Mouse (Mus musculus) limb, embryonic 11.5 days (tissue): ENCODE results near the gene Hmgcs1. TPM values are rescaled to one million over a fixed set of nuclear protein-coding genes. Genes with fewer than 3 reads are reported as not detected.
A peak's percentile ranks its signal among the peaks of the same experiment; 100 is the strongest.
"Not testable (repeated sequence)": the region's sequence is repeated elsewhere in the genome, so short reads cannot be mapped to it uniquely, and the experiment has no call there.

Experiments used
- ATAC-seq: fragments of 200-750 bp; cut with Nextera tagmentation; 2 replicates; pipeline ENCODE4 v1.8.0; 2017; ENCODE audit warnings: low read depth; ENCODE audit not compliant: insufficient number of reproducible peaks, low FRiP score, low TSS enrichment
- DNase-seq: peaks from one replicate; pipeline ENCODE4 v3.0.0-alpha.2; 2015; ENCODE audit warnings: low spot score
- H3K27ac ChIP-seq: fragments of 300-500 bp; sonication (generic); replicated peaks from 2 replicates; pipeline ENCODE4 v1.5.1; 2014; ENCODE audit warnings: low read depth, mild to moderate bottlenecking, low read length
- H3K27me3 ChIP-seq: fragments of 300-500 bp; sonication (generic); 2 replicates; pipeline ENCODE4 v1.6.1; 2014; ENCODE audit warnings: mild to moderate bottlenecking, low read length, mixed read lengths; ENCODE audit not compliant: control insufficient read depth, insufficient read depth
- H3K36me3 ChIP-seq: fragments of 300-500 bp; sonication (generic); 2 replicates; pipeline ENCODE4 v1.6.1; 2014; ENCODE audit warnings: mild to moderate bottlenecking, low read length, moderate library complexity, mixed read lengths; ENCODE audit not compliant: control insufficient read depth, insufficient read depth
- H3K4me1 ChIP-seq: fragments of 300-500 bp; sonication (generic); 2 replicates; pipeline ENCODE4 v1.6.1; 2014; ENCODE audit warnings: low read length, mixed read lengths; ENCODE audit not compliant: control insufficient read depth, insufficient read depth
- H3K4me2 ChIP-seq: fragments of 300-500 bp; sonication (generic); 2 replicates; pipeline ENCODE4 v1.6.1; 2014; ENCODE audit warnings: low read depth, mild to moderate bottlenecking, moderate library complexity; ENCODE audit not compliant: severe bottlenecking
- H3K4me3 ChIP-seq: fragments of 300-500 bp; sonication (generic); 2 replicates; pipeline ENCODE4 v1.5.1; 2014; ENCODE audit warnings: low read depth, low read length
- H3K9ac ChIP-seq: fragments of 300-500 bp; sonication (generic); 2 replicates; pipeline ENCODE4 v1.6.1; 2014; ENCODE audit warnings: mild to moderate bottlenecking, low read length
- H3K9me3 ChIP-seq: fragments of 300-500 bp; sonication (generic); 2 replicates; pipeline ENCODE4 v1.6.1; 2016; ENCODE audit warnings: low read length; ENCODE audit not compliant: control insufficient read depth
- WGBS: fragments of 180-500 bp; shearing (Covaris S2); extraction: QIAGEN DNeasy Blood & Tissue Kit; methylation state at CpG from one replicate; pipeline ENCODE4 v1.1.7; 2014; 5-methylcytosine and 5-hydroxymethylcytosine counted together
- polyA plus RNA-seq: library from polyadenylated mRNA; unstranded; fragments of >200 nt; fragmentation: Nextera tagmentation; extraction: Ambion mirVana; gene quantifications from 2 replicates; pipeline ENCODE4 v1.2.1, GENCODE M21; 2014

Gene Hmgcs1
- polyA plus RNA-seq, 1 experiment from 2014 or later, result 212 TPM

GRCm38 (mm10) chr13:119690876-119691620 is 869 bp downstream of the Hmgcs1 start:
- Histone ChIP-seq H3K4me1 (no peaks in the 10 kb centered on the region), H3K27ac (peak overlapping the region; percentile 88), H3K4me3 (peak overlapping the region; percentile 93), H3K9me3 (no peaks in the 10 kb centered on the region), H3K27me3 (no peaks in the 10 kb centered on the region), H3K36me3 (no peaks in the 10 kb centered on the region), H3K9ac (peak overlapping the region; percentile 84), H3K4me2 (peak overlapping the region; percentile 76)
- ATAC-seq (no peak; the same call in 1 of the 2 replicates), DNase-seq (no peak)
- 3% methylated on average over 7 of the region's 7 CpGs for WGBS

DNA sequence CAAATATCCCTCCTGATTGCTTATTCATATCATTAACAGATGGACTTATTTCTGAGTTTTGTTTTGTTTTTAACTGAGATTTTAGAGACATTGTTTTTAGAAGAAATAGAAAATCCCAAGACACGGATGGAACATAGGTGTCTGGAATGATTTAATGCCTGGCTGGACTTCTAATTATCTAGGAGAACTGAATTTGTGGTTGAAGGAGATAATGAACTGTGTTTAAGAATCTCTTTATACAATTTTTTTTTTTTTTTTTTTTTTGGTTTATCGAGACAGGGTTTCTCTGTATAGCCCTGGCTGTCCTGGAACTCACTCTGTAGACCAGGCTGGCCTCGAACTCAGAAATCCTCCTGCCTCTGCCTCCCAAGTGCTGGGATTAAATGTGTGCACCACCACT is 1.8 kb downstream of the Hmgcs1 start:
- not testable (repeated sequence) for H3K4me1 ChIP-seq, H3K9ac ChIP-seq
- WGBS, result 87% methylated on average over 3 of the region's 3 CpGs

DNA sequence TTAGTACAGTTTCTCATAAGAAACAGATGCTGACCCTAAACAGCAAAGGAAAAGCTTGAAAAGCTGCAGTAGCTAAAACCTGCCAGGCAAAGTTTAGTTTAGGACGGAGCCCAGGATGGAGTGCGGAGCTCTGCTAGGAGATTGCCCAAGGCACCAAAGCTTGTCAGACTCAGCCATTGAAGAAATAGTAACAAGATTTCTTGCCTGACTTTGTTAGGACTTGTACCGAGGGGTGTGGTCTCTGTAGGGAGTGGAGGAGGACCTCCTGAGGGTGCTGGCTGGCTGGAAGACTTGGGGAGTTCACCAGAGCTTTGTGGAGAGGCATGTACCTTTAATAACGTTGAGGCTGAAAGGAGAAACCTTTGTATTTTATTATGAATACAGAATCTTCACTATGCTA is 5.5 kb downstream of the Hmgcs1 start:
- Histone ChIP-seq H3K4me3 (no peak overlapping the region), H3K27ac (no peak overlapping the region), H3K4me2 (no peak overlapping the region), H3K27me3 (no peaks in the 10 kb centered on the region), H3K9ac (no peak overlapping the region), H3K9me3 (no peaks in the 10 kb centered on the region), H3K4me1 (no peaks in the 10 kb centered on the region), H3K36me3 (peaks cover 6% of the 10 kb centered on the region)
- ATAC-seq, result no peak
- no peak for DNase-seq
- 69% methylated on average over 4 of the region's 4 CpGs for WGBS

More for the DNA sequence above, 1.8 kb downstream of the Hmgcs1 start:
- Histone ChIP-seq H3K4me2 (peak overlapping the region; percentile 76), H3K4me3 (peak overlapping the region; percentile 93)
- not testable (repeated sequence) for H3K9me3 ChIP-seq, DNase-seq, H3K36me3 ChIP-seq, H3K27ac ChIP-seq, H3K27me3 ChIP-seq, ATAC-seq

DNA sequence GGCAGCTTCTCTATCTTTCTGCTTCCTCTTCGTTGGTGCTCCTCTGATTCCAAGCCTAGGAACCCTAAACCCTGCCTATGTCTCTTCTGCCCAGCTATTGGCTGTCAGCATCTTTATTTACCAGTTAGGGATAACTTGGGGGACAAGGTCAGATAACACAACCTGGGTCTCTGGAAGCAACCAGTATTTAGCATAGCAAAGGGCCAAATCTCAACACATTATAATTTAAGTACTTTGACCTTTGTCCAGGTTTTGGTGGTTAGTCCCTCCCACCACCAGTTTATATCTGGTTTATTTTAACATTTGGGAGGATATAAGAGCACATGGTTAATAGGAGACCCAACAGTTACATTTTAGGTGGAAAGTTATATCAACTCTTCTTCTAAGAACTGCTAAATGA is 6.3 kb downstream of the Hmgcs1 start:
- H3K4me1 ChIP-seq, result no peaks in the 10 kb centered on the region
- no peak overlapping the region for H3K9ac ChIP-seq
- H3K27ac ChIP-seq, result no peak overlapping the region
- WGBS, result 76% methylated on average over 1 of the region's 1 CpGs
- no peaks in the 10 kb centered on the region for H3K9me3 ChIP-seq
- no peak overlapping the region for H3K4me2 ChIP-seq
- no peaks in the 10 kb centered on the region for H3K27me3 ChIP-seq
- no peak overlapping the region for H3K4me3 ChIP-seq
- DNase-seq (no peak), ATAC-seq (no peak)
- peaks cover 11% of the 10 kb centered on the region for H3K36me3 ChIP-seq

DNA sequence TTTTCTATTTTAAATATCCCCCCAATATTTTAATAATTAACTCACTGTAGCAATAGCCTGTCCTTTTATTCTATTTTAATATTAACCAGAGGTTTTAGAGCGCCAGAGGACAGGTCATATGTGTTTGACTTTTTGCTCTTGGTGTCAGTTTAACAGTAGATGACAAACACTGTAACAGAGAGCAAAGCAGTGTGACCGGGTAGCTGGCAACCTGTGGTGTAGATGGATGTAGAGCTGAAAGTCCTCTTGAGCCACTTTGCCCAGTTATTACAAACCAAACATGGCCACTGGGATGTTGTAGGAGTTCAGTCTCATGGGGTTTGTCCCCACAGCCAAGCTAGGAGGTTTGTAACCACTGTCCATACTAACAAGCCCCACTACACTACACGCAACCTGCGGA is 8.3 kb downstream of the Hmgcs1 start:
- no peak overlapping the region for H3K27ac ChIP-seq
- no peaks in the 10 kb centered on the region for H3K4me1 ChIP-seq
- peaks cover 14% of the 10 kb centered on the region for H3K36me3 ChIP-seq
- no peak overlapping the region for H3K4me3 ChIP-seq
- no peaks in the 10 kb centered on the region for H3K9me3 ChIP-seq
- WGBS, result 94% methylated on average over 4 of the region's 4 CpGs
- no peak for ATAC-seq
- DNase-seq, result no peak
- no peak overlapping the region for H3K9ac ChIP-seq
- H3K4me2 ChIP-seq, result no peak overlapping the region
- H3K27me3 ChIP-seq, result no peaks in the 10 kb centered on the region

- H3K4me1 ChIP-seq, result no peaks in the 10 kb centered on the region
- ATAC-seq (no peak), DNase-seq (no peak)
- H3K36me3 ChIP-seq, result peaks cover 20% of the 10 kb centered on the region
- H3K4me2 ChIP-seq, result no peak overlapping the region
- H3K9ac ChIP-seq, result no peak overlapping the region
- 96% methylated on average over 7 of the region's 7 CpGs for WGBS
- H3K4me3 ChIP-seq, result no peak overlapping the region
- no peak overlapping the region for H3K27ac ChIP-seq
- no peaks in the 10 kb centered on the region for H3K9me3 ChIP-seq
- no peaks in the 10 kb centered on the region for H3K27me3 ChIP-seq
Measured at GRCm38 (mm10) chr13:119704280-119704679, 14.1 kb downstream of the Hmgcs1 start.

DNA sequence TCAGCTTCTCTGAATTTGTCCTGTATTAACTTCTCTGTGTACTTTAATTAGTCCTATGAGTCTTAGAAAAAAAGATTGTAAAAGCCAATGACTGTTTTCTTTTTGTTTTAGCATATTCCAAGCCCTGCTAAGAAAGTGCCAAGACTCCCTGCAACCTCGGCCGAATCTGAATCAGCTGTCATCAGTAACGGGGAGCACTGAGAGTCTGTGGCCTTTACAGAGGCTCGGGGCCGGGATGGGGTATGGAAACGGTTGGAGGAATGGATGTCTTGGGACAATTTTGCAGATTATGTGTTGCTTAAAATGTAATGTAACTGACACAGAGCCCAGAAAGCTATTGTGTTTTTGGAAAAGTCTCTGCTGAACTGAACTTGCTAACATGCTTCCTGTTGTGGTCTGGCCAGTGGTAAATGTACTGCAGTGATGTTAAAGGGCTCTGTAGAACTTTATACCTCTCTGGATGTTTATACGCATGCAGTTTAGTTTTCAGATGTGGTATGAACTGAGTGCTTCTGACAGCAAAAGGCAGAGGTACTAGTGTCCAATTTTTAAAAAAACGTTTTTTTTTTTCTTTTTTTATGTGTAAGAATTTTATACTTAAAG is 16.2 kb downstream of the Hmgcs1 start:
- H3K27me3 ChIP-seq, ATAC-seq, H3K9ac ChIP-seq, H3K4me3 ChIP-seq, H3K27ac ChIP-seq, H3K4me1 ChIP-seq, H3K9me3 ChIP-seq, H3K4me2 ChIP-seq, DNase-seq, H3K36me3 ChIP-seq: not testable (repeated sequence)
- 89% methylated on average over 7 of the region's 8 CpGs for WGBS

GRCm38 (mm10) chr13:119706953-119707352 is 16.8 kb downstream of the Hmgcs1 start:
- no peak for DNase-seq
- Histone ChIP-seq H3K27ac (no peak overlapping the region), H3K9ac (no peak overlapping the region), H3K36me3 (peaks cover 10% of the 10 kb centered on the region; the same call in 1 of the 2 replicates), H3K4me1 (no peaks in the 10 kb centered on the region), H3K9me3 (no peaks in the 10 kb centered on the region), H3K4me2 (no peak overlapping the region), H3K4me3 (no peak overlapping the region), H3K27me3 (no peaks in the 10 kb centered on the region)
- 75% methylated on average over 7 of the region's 7 CpGs for WGBS
- no peak for ATAC-seq
